ENCODE assay signal across 7 mouse cellular contexts in the genomic region with DNA sequence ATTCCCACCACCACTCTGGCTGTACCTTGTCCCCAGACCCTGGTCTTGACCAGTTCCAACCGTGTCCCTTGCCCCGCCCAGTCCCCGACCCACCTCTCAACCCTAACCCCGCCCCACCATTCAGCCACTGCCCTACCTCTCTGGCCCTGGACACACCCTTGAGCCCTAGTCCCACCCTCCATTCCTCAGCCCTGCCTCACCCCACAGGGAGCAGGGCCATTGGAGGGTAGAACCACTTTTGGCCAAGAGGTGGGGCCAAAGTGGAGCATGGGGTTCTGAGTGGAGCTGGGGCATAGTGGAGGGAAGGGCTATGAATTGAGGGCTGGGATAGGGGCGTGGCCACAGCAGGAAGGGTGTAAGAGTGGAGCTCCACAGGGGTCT. TPM values are rescaled to one million over a fixed set of nuclear protein-coding genes. Genes with fewer than 3 reads are reported as not detected.
DNase-seq lines count a peak whose midpoint lies in the region; ATAC-seq and TF ChIP-seq lines count a peak whose summit lies in the region.

No protein-coding gene starts in this region.

- no peaks in the 10 kb centered on the region for H3K9me3 ChIP-seq in forebrain, embryonic 12.5 days
- no peaks in the 10 kb centered on the region for H3K9me3 ChIP-seq in lung, postnatal 0 days (ENCODE audit: low read length)

- no peak overlapping the region for H3K27ac ChIP-seq in forebrain, embryonic 12.5 days
- H3K27ac ChIP-seq in lung, postnatal 0 days (ENCODE audit: low read length): no peak overlapping the region

- peak; percentile 18; the same call in 1 of the 2 replicates for TF ChIP-seq CTCF in lung, postnatal 0 days (IDR thresholded peaks at IDR 0.05)

- peaks cover 16% of the 10 kb centered on the region for H3K4me1 ChIP-seq in forebrain, embryonic 12.5 days
- no peaks in the 10 kb centered on the region for H3K4me1 ChIP-seq in lung, postnatal 0 days (ENCODE audit: insufficient read depth, low read depth, low read length)

- no peak overlapping the region for H3K9ac ChIP-seq in forebrain, embryonic 12.5 days
- H3K9ac ChIP-seq in lung, postnatal 0 days (replicated peaks; ENCODE audit: low read depth): no peak overlapping the region

- peaks cover 72% of the 10 kb centered on the region for H3K27me3 ChIP-seq in forebrain, embryonic 12.5 days
- peaks cover 14% of the 10 kb centered on the region for H3K27me3 ChIP-seq in lung, postnatal 0 days (replicated peaks; ENCODE audit: insufficient read depth, low read length)

- peak; percentile 40 to 48 for DNase-seq in lung, adult 18-20 months
- no peak for DNase-seq in lung, postnatal 36 days
- DNase-seq in MEL-GATA-1-ER (ENCODE audit: extremely low read depth, low read depth) (peak; percentile 93), adipocyte (ENCODE audit: low spot score) (no peak)
- peak; percentile 75 for DNase-seq in lung, postnatal 0 days (ENCODE audit: low spot score)
- DNase-seq in urinary bladder, postnatal 14 days (ENCODE audit: low spot score): no peak

- TF ChIP-seq EP300 in lung, postnatal 0 days (IDR thresholded peaks at IDR 0.05): no peak

- H3K36me3 ChIP-seq in forebrain, embryonic 12.5 days (replicated peaks): peaks cover 25% of the 10 kb centered on the region
- H3K36me3 ChIP-seq in lung, postnatal 0 days (ENCODE audit: insufficient read depth, low read length): no peaks in the 10 kb centered on the region

- no peak overlapping the region for H3K4me2 ChIP-seq in forebrain, embryonic 12.5 days
- no peak overlapping the region for H3K4me2 ChIP-seq in lung, postnatal 0 days (replicated peaks; ENCODE audit: low read depth, low read length)

- no peak overlapping the region for H3K4me3 ChIP-seq in forebrain, embryonic 12.5 days (replicated peaks)
- H3K4me3 ChIP-seq in lung, postnatal 0 days (ENCODE audit: low read depth, low read length): no peak overlapping the region

- 0 out of 2 replicates have a peak, but pooled peaks have one; percentile 2 for ATAC-seq in forebrain, embryonic 12.5 days (ENCODE audit: low FRiP score)
- peak; percentile 78 for ATAC-seq in lung, postnatal 0 days

- 4% methylated on average over 5 of the region's 5 CpGs for WGBS in forebrain, embryonic 12.5 days
- WGBS in lung, postnatal 0 days: 7% methylated on average over 5 of the region's 5 CpGs

RNA-seq across cellular contexts. Expression of gene Nfic, which starts 9.8 kb away (rescaled TPM):
- polyA plus RNA-seq in forebrain, embryonic 12.5 days (2016; fragmentation: Nextera tagmentation; extraction: Ambion mirVana): 15.3 and 16.3 TPM in 2 replicates
- 73.6 and 83.9 TPM in 2 replicates for polyA plus RNA-seq in lung, postnatal 0 days (2015; fragmentation: Nextera tagmentation; extraction: Ambion mirVana)

RNA-seq across cellular contexts. Expression of gene Celf5, which starts 17.3 kb away (rescaled TPM):
- polyA plus RNA-seq in forebrain, embryonic 12.5 days (2016; fragmentation: Nextera tagmentation; extraction: Ambion mirVana): 37.1 and 42.4 TPM in 2 replicates
- 0.08 and 0.11 TPM in 2 replicates for polyA plus RNA-seq in lung, postnatal 0 days (2015; fragmentation: Nextera tagmentation; extraction: Ambion mirVana)

RNA-seq across cellular contexts. Expression of gene Ncln, which starts 30.9 kb away (rescaled TPM):
- polyA plus RNA-seq in forebrain, embryonic 12.5 days (2016; fragmentation: Nextera tagmentation; extraction: Ambion mirVana): 65.8 and 66.6 TPM in 2 replicates
- polyA plus RNA-seq in lung, postnatal 0 days (2015; fragmentation: Nextera tagmentation; extraction: Ambion mirVana): 40.7 and 46.7 TPM in 2 replicates

RNA-seq across cellular contexts. Expression of gene S1pr4, which starts 34.7 kb away (rescaled TPM):
- polyA plus RNA-seq in forebrain, embryonic 12.5 days (2016; fragmentation: Nextera tagmentation; extraction: Ambion mirVana): 0.21 and 0.49 TPM in 2 replicates
- polyA plus RNA-seq in lung, postnatal 0 days (2015; fragmentation: Nextera tagmentation; extraction: Ambion mirVana): 19.0 and 19.3 TPM in 2 replicates

RNA-seq across cellular contexts. Expression of gene Gna15, which starts 58.8 kb away (rescaled TPM):
- polyA plus RNA-seq in forebrain, embryonic 12.5 days (2016; fragmentation: Nextera tagmentation; extraction: Ambion mirVana): 0.49 and 0.92 TPM in 2 replicates
- 4.2 and 4.6 TPM in 2 replicates for polyA plus RNA-seq in lung, postnatal 0 days (2015; fragmentation: Nextera tagmentation; extraction: Ambion mirVana)

Comparison
In these comparisons a context has a peak if more than half of its experiments do, and no peak if none do; other contexts are left out.
1. DNase-seq: peak in lung, adult 18-20 months (2 of 2), MEL-GATA-1-ER (single experiment) and lung, postnatal 0 days (single experiment); none in lung, postnatal 36 days (single experiment), adipocyte (single experiment) and urinary bladder, postnatal 14 days (single experiment).
2. RNA of gene Celf5, which starts 17.3 kb away (polyA plus RNA-seq): 37.1 to 42.4 TPM in forebrain, embryonic 12.5 days; 0.08 to 0.11 TPM in lung, postnatal 0 days; every median in the first group is over 10 times any median in the second.